In genomic region chr13:14365546-14365945, GRCm38 (mm10) we compare ENCODE assay signal across 14 mouse cellular contexts.
DNase-seq lines count a peak whose midpoint lies in the region; ATAC-seq and TF ChIP-seq lines count a peak whose summit lies in the region.
"Had no signal": no experiment of that assay in that cellular context is flagged by ENCODE, and none has a peak within 500 bp of the region (broad histone marks: within the 10 kb centered on the region; RNA-seq: fewer than 3 reads in every experiment).

No protein-coding gene starts in this region.

- no peak for ATAC-seq in forebrain, embryonic 14.5 days
- no peak for ATAC-seq in forebrain, embryonic 12.5 days (ENCODE audit: low FRiP score)
- ATAC-seq in midbrain, embryonic 15.5 days (replicated peaks) = 0 out of 2 replicates have a peak, but pooled peaks have one; percentile 24
- ATAC-seq in midbrain, embryonic 14.5 days (ENCODE audit: low FRiP score, low TSS enrichment) = no peak
- no peak for ATAC-seq in intestine, postnatal 0 days

- no peak for TF ChIP-seq CTCF in intestine, postnatal 0 days (IDR thresholded peaks at IDR 0.05; ENCODE audit: low read depth)

- H3K27ac ChIP-seq in forebrain, embryonic 14.5 days (ENCODE audit: low read depth, low read length) = no peak overlapping the region
- H3K27ac ChIP-seq in forebrain, embryonic 12.5 days = no peak overlapping the region
- H3K27ac ChIP-seq in midbrain, embryonic 15.5 days = no peak overlapping the region
- H3K27ac ChIP-seq in midbrain, embryonic 14.5 days (replicated peaks; ENCODE audit: low read depth, low read length) = no peak overlapping the region
- H3K27ac ChIP-seq in intestine, postnatal 0 days (ENCODE audit: low read depth, low read length) = no peak overlapping the region
- H3K27ac ChIP-seq: heart, embryonic 13.5 days; hindbrain, embryonic 15.5 days had no signal

- peak; percentile 7 for DNase-seq in forebrain, embryonic 14.5 days (ENCODE audit: low spot score)
- DNase-seq in midbrain, embryonic 14.5 days = no peak
- DNase-seq in cerebellum, postnatal 36 days = peak; percentile 6 to 24
- no peak for DNase-seq in ovary, postnatal 14 days (ENCODE audit: low spot score)
- no peak for DNase-seq in kidney, adult 9 months
- DNase-seq: embryo, embryonic 11 days; kidney, adult 8-10 months; lung, adult 2 months; right cerebral cortex, postnatal 25 days had no signal

- no peaks in the 10 kb centered on the region for H3K9me3 ChIP-seq in forebrain, embryonic 14.5 days (replicated peaks; ENCODE audit: control insufficient read depth, low read length)
- no peaks in the 10 kb centered on the region for H3K9me3 ChIP-seq in forebrain, embryonic 12.5 days
- H3K9me3 ChIP-seq in midbrain, embryonic 15.5 days = no peaks in the 10 kb centered on the region
- H3K9me3 ChIP-seq in midbrain, embryonic 14.5 days (ENCODE audit: control insufficient read depth, low read length) = no peaks in the 10 kb centered on the region
- no peaks in the 10 kb centered on the region for H3K9me3 ChIP-seq in intestine, postnatal 0 days (ENCODE audit: control insufficient read depth)
- H3K9me3 ChIP-seq: heart, embryonic 13.5 days; hindbrain, embryonic 15.5 days had no signal

- no peaks in the 10 kb centered on the region for H3K36me3 ChIP-seq in forebrain, embryonic 14.5 days (ENCODE audit: control insufficient read depth, insufficient read depth, low read length)
- no peaks in the 10 kb centered on the region for H3K36me3 ChIP-seq in forebrain, embryonic 12.5 days (replicated peaks)
- H3K36me3 ChIP-seq in midbrain, embryonic 15.5 days (replicated peaks) = peaks cover 8% of the 10 kb centered on the region; the same call in 1 of the 2 replicates
- H3K36me3 ChIP-seq in midbrain, embryonic 14.5 days (ENCODE audit: control insufficient read depth, insufficient read depth, low read length) = peaks cover 11% of the 10 kb centered on the region
- H3K36me3 ChIP-seq in intestine, postnatal 0 days (ENCODE audit: control insufficient read depth, insufficient read depth) = no peaks in the 10 kb centered on the region
- H3K36me3 ChIP-seq: heart, embryonic 13.5 days had no signal

- H3K4me2 ChIP-seq in forebrain, embryonic 14.5 days (ENCODE audit: low read length) = no peak overlapping the region
- no peak overlapping the region for H3K4me2 ChIP-seq in forebrain, embryonic 12.5 days
- no peak overlapping the region for H3K4me2 ChIP-seq in midbrain, embryonic 15.5 days
- no peak overlapping the region for H3K4me2 ChIP-seq in midbrain, embryonic 14.5 days (ENCODE audit: low read length)
- no peak overlapping the region for H3K4me2 ChIP-seq in intestine, postnatal 0 days (replicated peaks; ENCODE audit: low read depth)
- H3K4me2 ChIP-seq: heart, embryonic 13.5 days; hindbrain, embryonic 15.5 days had no signal

- no peak overlapping the region for H3K4me3 ChIP-seq in forebrain, embryonic 14.5 days (ENCODE audit: low read depth, low read length)
- no peak overlapping the region for H3K4me3 ChIP-seq in forebrain, embryonic 12.5 days (replicated peaks)
- no peak overlapping the region for H3K4me3 ChIP-seq in midbrain, embryonic 15.5 days
- H3K4me3 ChIP-seq in midbrain, embryonic 14.5 days (replicated peaks; ENCODE audit: low read depth, low read length) = no peak overlapping the region
- no peak overlapping the region for H3K4me3 ChIP-seq in intestine, postnatal 0 days (ENCODE audit: low read depth, low read length)
- H3K4me3 ChIP-seq: heart, embryonic 13.5 days; hindbrain, embryonic 15.5 days had no signal

- no peak overlapping the region for H3K9ac ChIP-seq in forebrain, embryonic 14.5 days (ENCODE audit: low read length)
- no peak overlapping the region for H3K9ac ChIP-seq in forebrain, embryonic 12.5 days
- no peak overlapping the region for H3K9ac ChIP-seq in midbrain, embryonic 15.5 days
- no peak overlapping the region for H3K9ac ChIP-seq in midbrain, embryonic 14.5 days (replicated peaks; ENCODE audit: low read length)
- no peak overlapping the region for H3K9ac ChIP-seq in intestine, postnatal 0 days (ENCODE audit: low read depth, low read length)
- H3K9ac ChIP-seq: heart, embryonic 13.5 days; hindbrain, embryonic 15.5 days had no signal

- no peaks in the 10 kb centered on the region for H3K27me3 ChIP-seq in forebrain, embryonic 14.5 days (replicated peaks; ENCODE audit: control insufficient read depth, insufficient read depth, low read length)
- H3K27me3 ChIP-seq in forebrain, embryonic 12.5 days = no peaks in the 10 kb centered on the region
- H3K27me3 ChIP-seq in midbrain, embryonic 15.5 days (replicated peaks) = no peaks in the 10 kb centered on the region
- no peaks in the 10 kb centered on the region for H3K27me3 ChIP-seq in midbrain, embryonic 14.5 days (ENCODE audit: control insufficient read depth, insufficient read depth, low read length)
- H3K27me3 ChIP-seq in intestine, postnatal 0 days (replicated peaks; ENCODE audit: control insufficient read depth, insufficient read depth, low read length) = no peaks in the 10 kb centered on the region
- H3K27me3 ChIP-seq: heart, embryonic 13.5 days; hindbrain, embryonic 15.5 days had no signal

- no peaks in the 10 kb centered on the region for H3K4me1 ChIP-seq in forebrain, embryonic 14.5 days (ENCODE audit: control insufficient read depth, insufficient read depth, low read length)
- H3K4me1 ChIP-seq in forebrain, embryonic 12.5 days = no peaks in the 10 kb centered on the region
- H3K4me1 ChIP-seq in midbrain, embryonic 15.5 days = no peaks in the 10 kb centered on the region
- no peaks in the 10 kb centered on the region for H3K4me1 ChIP-seq in midbrain, embryonic 14.5 days (ENCODE audit: control insufficient read depth, insufficient read depth, low read length)
- H3K4me1 ChIP-seq in intestine, postnatal 0 days (replicated peaks; ENCODE audit: control insufficient read depth, insufficient read depth, low read length) = no peaks in the 10 kb centered on the region
- H3K4me1 ChIP-seq: heart, embryonic 13.5 days; hindbrain, embryonic 15.5 days had no signal

- 91% methylated on average over 3 of the region's 3 CpGs for WGBS in forebrain, embryonic 14.5 days
- WGBS in forebrain, embryonic 12.5 days = 84% methylated on average over 3 of the region's 3 CpGs
- WGBS in midbrain, embryonic 15.5 days = 88% methylated on average over 3 of the region's 3 CpGs
- WGBS in midbrain, embryonic 14.5 days = 87% methylated on average over 3 of the region's 3 CpGs
- WGBS in intestine, postnatal 0 days = 81% methylated on average over 3 of the region's 3 CpGs

Comparison
In these comparisons a context has a peak if more than half of its experiments do, and no peak if none do; other contexts are left out.
1. DNase-seq: peak in forebrain, embryonic 14.5 days (single experiment) and cerebellum, postnatal 36 days (2 of 2); none in midbrain, embryonic 14.5 days (single experiment), ovary, postnatal 14 days (single experiment) and kidney, adult 9 months (single experiment).